Mouse (Mus musculus) forebrain, embryonic 16.5 days (tissue): ENCODE measurements around the gene Gm20388. TPM values are rescaled to one million over a fixed set of nuclear protein-coding genes. Genes with fewer than 3 reads are reported as not detected.

Experiments
- ATAC-seq: fragments of 200-750 bp; cut with Nextera tagmentation; 2 replicates; pipeline ENCODE4 v1.8.0; 2017; ENCODE audit warnings: mild to moderate bottlenecking, moderate library complexity
- H3K27ac ChIP-seq: fragments of 300-500 bp; sonication (generic); 2 replicates; pipeline ENCODE4 v1.5.1; 2014; ENCODE audit warnings: low read length, control low read depth
- H3K27me3 ChIP-seq: fragments of 300-500 bp; sonication (generic); replicated peaks from 2 replicates; pipeline ENCODE4 v1.6.1; 2014; ENCODE audit warnings: low read length; ENCODE audit not compliant: control insufficient read depth, insufficient read depth
- H3K36me3 ChIP-seq: fragments of 300-500 bp; sonication (generic); 2 replicates; pipeline ENCODE4 v1.6.1; 2014; ENCODE audit not compliant: control insufficient read depth, insufficient read depth
- H3K4me1 ChIP-seq: fragments of 300-500 bp; sonication (generic); replicated peaks from 2 replicates; pipeline ENCODE4 v1.6.1; 2014; ENCODE audit warnings: low read length; ENCODE audit not compliant: control insufficient read depth, insufficient read depth
- H3K4me2 ChIP-seq: fragments of 300-500 bp; sonication (generic); 2 replicates; pipeline ENCODE4 v1.6.1; 2014; ENCODE audit warnings: mild to moderate bottlenecking, low read length, control low read depth
- H3K4me3 ChIP-seq: fragments of 300-500 bp; sonication (generic); replicated peaks from 2 replicates; pipeline ENCODE4 v1.5.1; 2014; ENCODE audit warnings: mild to moderate bottlenecking, low read length, control low read depth
- H3K9ac ChIP-seq: fragments of 300-500 bp; sonication (generic); replicated peaks from 2 replicates; pipeline ENCODE4 v1.6.1; 2014; ENCODE audit warnings: low read depth, low read length, control low read depth
- H3K9me3 ChIP-seq: fragments of 300-500 bp; sonication (generic); 2 replicates; pipeline ENCODE4 v1.6.1; 2016; ENCODE audit warnings: low read length; ENCODE audit not compliant: control insufficient read depth
- WGBS: fragments of 180-500 bp; shearing (Covaris S2); extraction: QIAGEN DNeasy Blood & Tissue Kit; methylation state at CpG from one replicate; pipeline ENCODE4 v1.1.7; 2014; 5-methylcytosine and 5-hydroxymethylcytosine counted together
- polyA plus RNA-seq: library from polyadenylated mRNA; unstranded; fragments of >200 nt; fragmentation: Nextera tagmentation; extraction: Ambion mirVana; gene quantifications from 2 replicates; pipeline ENCODE4 v1.2.1, GENCODE M21; 2015

Gm20388 gene
- polyA plus RNA-seq, 1 experiment from 2014 or later: 4.7 TPM

- peaks cover 4% of the 10 kb centered on the region; the same call in 1 of the 2 replicates for H3K36me3 ChIP-seq
- H3K4me1 ChIP-seq: no peaks in the 10 kb centered on the region
- H3K9ac ChIP-seq: no peak overlapping the region
- no peaks in the 10 kb centered on the region for H3K9me3 ChIP-seq
- H3K27ac ChIP-seq: no peak overlapping the region
- H3K27me3 ChIP-seq: no peaks in the 10 kb centered on the region
- H3K4me2 ChIP-seq: no peak overlapping the region
- no peak overlapping the region for H3K4me3 ChIP-seq
- no peak for ATAC-seq
- 80% methylated on average over 4 of the region's 4 CpGs for WGBS
Measured at GRCm38 (mm10) chr8:121792627-121793026, 1882.0 kb downstream of the Gm20388 start.

- Histone ChIP-seq H3K9ac (no peak overlapping the region), H3K4me3 (no peak overlapping the region), H3K36me3 (peaks cover 4% of the 10 kb centered on the region; the same call in 1 of the 2 replicates), H3K4me2 (no peak overlapping the region), H3K27ac (no peak overlapping the region), H3K27me3 (no peaks in the 10 kb centered on the region), H3K9me3 (no peaks in the 10 kb centered on the region), H3K4me1 (no peaks in the 10 kb centered on the region)
- no peak for ATAC-seq
- WGBS: 47% methylated on average over 3 of the region's 3 CpGs
Measured at GRCm38 (mm10) chr8:121794151-121794550, 1883.5 kb downstream of the Gm20388 start.

- ATAC-seq: no peak
- no peaks in the 10 kb centered on the region for H3K27me3 ChIP-seq
- peaks cover 4% of the 10 kb centered on the region; the same call in 1 of the 2 replicates for H3K36me3 ChIP-seq
- no peaks in the 10 kb centered on the region for H3K4me1 ChIP-seq
- no peak overlapping the region for H3K27ac ChIP-seq
- H3K9ac ChIP-seq: no peak overlapping the region
- H3K9me3 ChIP-seq: no peaks in the 10 kb centered on the region
- H3K4me2 ChIP-seq: no peak overlapping the region
- WGBS: 93% methylated on average over 8 of the region's 8 CpGs
- no peak overlapping the region for H3K4me3 ChIP-seq
Measured at GRCm38 (mm10) chr8:121795461-121795860, 1884.8 kb downstream of the Gm20388 start.

GRCm38 (mm10) chr8:121796406-121796805 lies 1885.8 kb downstream of the Gm20388 start:
- ATAC-seq: no peak
- 90% methylated on average over 11 of the region's 11 CpGs for WGBS

GRCm38 (mm10) chr8:121798401-121798800 lies 1887.8 kb downstream of the Gm20388 start:
- peaks cover 7% of the 10 kb centered on the region for H3K36me3 ChIP-seq
- no peak overlapping the region for H3K9ac ChIP-seq
- no peak overlapping the region for H3K4me2 ChIP-seq
- H3K4me3 ChIP-seq: no peak overlapping the region
- WGBS: 98% methylated on average over 6 of the region's 6 CpGs
- H3K27me3 ChIP-seq: no peaks in the 10 kb centered on the region
- H3K4me1 ChIP-seq: no peaks in the 10 kb centered on the region
- no peaks in the 10 kb centered on the region for H3K9me3 ChIP-seq
- no peak for ATAC-seq
- no peak overlapping the region for H3K27ac ChIP-seq

More at GRCm38 (mm10) chr8:121796406-121796805, 1885.8 kb downstream of the Gm20388 start:
- H3K4me3 ChIP-seq: no peak overlapping the region
- no peaks in the 10 kb centered on the region for H3K27me3 ChIP-seq
- no peaks in the 10 kb centered on the region for H3K4me1 ChIP-seq
- H3K36me3 ChIP-seq: peaks cover 4% of the 10 kb centered on the region; the same call in 1 of the 2 replicates
- no peak overlapping the region for H3K4me2 ChIP-seq
- no peak overlapping the region for H3K27ac ChIP-seq
- no peaks in the 10 kb centered on the region for H3K9me3 ChIP-seq
- H3K9ac ChIP-seq: no peak overlapping the region

- no peak overlapping the region for H3K4me2 ChIP-seq
- WGBS: 94% methylated on average over 5 of the region's 5 CpGs
- no peak overlapping the region for H3K4me3 ChIP-seq
- no peak for ATAC-seq
- no peak overlapping the region for H3K9ac ChIP-seq
- no peaks in the 10 kb centered on the region for H3K27me3 ChIP-seq
- peaks cover 18% of the 10 kb centered on the region for H3K36me3 ChIP-seq
- H3K9me3 ChIP-seq: no peaks in the 10 kb centered on the region
- H3K4me1 ChIP-seq: no peaks in the 10 kb centered on the region
- H3K27ac ChIP-seq: no peak overlapping the region
Measured at GRCm38 (mm10) chr8:121804829-121805228, 1894.2 kb downstream of the Gm20388 start.

- H3K4me2 ChIP-seq: no peak overlapping the region
- no peak overlapping the region for H3K4me3 ChIP-seq
- WGBS: 95% methylated on average over 13 of the region's 13 CpGs
- H3K4me1 ChIP-seq: no peaks in the 10 kb centered on the region
- H3K36me3 ChIP-seq: peaks cover 18% of the 10 kb centered on the region
- no peaks in the 10 kb centered on the region for H3K27me3 ChIP-seq
- H3K27ac ChIP-seq: no peak overlapping the region
- ATAC-seq: no peak
- H3K9ac ChIP-seq: no peak overlapping the region
- H3K9me3 ChIP-seq: no peaks in the 10 kb centered on the region
Measured at GRCm38 (mm10) chr8:121806126-121806525, 1895.5 kb downstream of the Gm20388 start.

- WGBS: 77% methylated on average over 11 of the region's 11 CpGs
- peaks cover 22% of the 10 kb centered on the region for H3K36me3 ChIP-seq
Measured at GRCm38 (mm10) chr8:121808032-121808431, 1897.4 kb downstream of the Gm20388 start.

GRCm38 (mm10) chr8:121809524-121810155 lies 1899.0 kb downstream of the Gm20388 start:
- Histone ChIP-seq H3K9ac (no peak overlapping the region), H3K27me3 (no peaks in the 10 kb centered on the region), H3K4me3 (no peak overlapping the region), H3K9me3 (no peaks in the 10 kb centered on the region), H3K4me2 (no peak overlapping the region), H3K4me1 (no peaks in the 10 kb centered on the region), H3K36me3 (peaks cover 20% of the 10 kb centered on the region), H3K27ac (no peak overlapping the region)
- 91% methylated on average over 11 of the region's 11 CpGs for WGBS
- no peak for ATAC-seq

More at GRCm38 (mm10) chr8:121808032-121808431, 1897.4 kb downstream of the Gm20388 start:
- Histone ChIP-seq H3K4me2 (no peak overlapping the region), H3K9ac (no peak overlapping the region), H3K4me3 (no peak overlapping the region), H3K9me3 (no peaks in the 10 kb centered on the region), H3K4me1 (no peaks in the 10 kb centered on the region), H3K27me3 (no peaks in the 10 kb centered on the region), H3K27ac (no peak overlapping the region)
- ATAC-seq: no peak
